Mouse (Mus musculus) small intestine, adult 2 months (tissue): ENCODE data around the gene Plppr4. TPM values are rescaled to one million over a fixed set of nuclear protein-coding genes. Genes with fewer than 3 reads are reported as not detected.

Experiments
- H3K27ac ChIP-seq: fragments of 200-500 bp; 2 replicates; pipeline ENCODE4 v1.5.1; 2012; ENCODE audit warnings: low read depth, low read length, control low read depth, inconsistent platforms; ENCODE audit not compliant: insufficient read depth
- H3K27me3 ChIP-seq: fragments of 200-500 bp; 2 replicates; pipeline ENCODE4 v1.6.1; 2012; ENCODE audit warnings: mild to moderate bottlenecking, moderate library complexity, low read length, inconsistent platforms; ENCODE audit not compliant: control insufficient read depth, insufficient read depth
- H3K36me3 ChIP-seq: fragments of 200-500 bp; 2 replicates; pipeline ENCODE4 v1.6.1; 2012; ENCODE audit warnings: mild to moderate bottlenecking, low read length, control low read depth, inconsistent platforms; ENCODE audit not compliant: control insufficient read depth, insufficient read depth
- H3K4me1 ChIP-seq: fragments of 200-500 bp; 2 replicates; pipeline ENCODE4 v1.6.1; 2012; ENCODE audit warnings: low read length, inconsistent platforms, mixed read lengths; ENCODE audit not compliant: control insufficient read depth, insufficient read depth, insufficient read length
- H3K4me3 ChIP-seq: fragments of 200-500 bp; 2 replicates; pipeline ENCODE4 v1.5.1; 2012; ENCODE audit warnings: low read depth, mild to moderate bottlenecking, control low read depth, inconsistent platforms, low read length, moderate library complexity
- CTCF ChIP-seq: fragments of 200-500 bp; IDR thresholded peaks from 2 replicates; pipeline ENCODE4 v1.5.1; 2012; ENCODE audit warnings: low read depth, mild to moderate bottlenecking, control low read depth, inconsistent platforms, low read length, moderate library complexity, mixed read lengths; ENCODE audit not compliant: insufficient replicate concordance, insufficient read length; ENCODE audit errors: extremely low read depth
- POLR2A ChIP-seq: fragments of 200-500 bp; IDR thresholded peaks from 2 replicates; pipeline ENCODE4 v1.6.1; 2012; ENCODE audit warnings: low read depth, mild to moderate bottlenecking, control low read depth, inconsistent platforms, low read length, moderate library complexity
- WGBS: fragments of 180-500 bp; shearing (Covaris S2); methylation state at CpG from one replicate; pipeline ENCODE4 v1.1.7; 2018; 5-methylcytosine and 5-hydroxymethylcytosine counted together
- polyA plus RNA-seq: library from polyadenylated mRNA; depleted of rRNA; stranded (reverse); fragments of >200 nt; gene quantifications from 2 replicates; pipeline ENCODE4 v1.2.3, GENCODE M21; 2012; rRNA removed

Gene Plppr4
- polyA plus RNA-seq, 1 experiment, result not detected

GRCm38 (mm10) chr3:117294308-117294925 is 66.3 kb downstream of the Plppr4 start:
- WGBS, result 59% methylated on average over 2 of the region's 2 CpGs
- TF ChIP-seq POLR2A (no peak), CTCF (no peak)
- no peak overlapping the region for H3K4me3 ChIP-seq
- H3K27ac ChIP-seq, result no peak overlapping the region
- H3K4me1 ChIP-seq, result no peaks in the 10 kb centered on the region
- H3K36me3 ChIP-seq, result no peaks in the 10 kb centered on the region
- no peaks in the 10 kb centered on the region for H3K27me3 ChIP-seq

Other genes with a start within 250 kb of the Plppr4 start
- 0.09 and 0.25 TPM in 2 replicates for gene Plppr5, start 214.0 kb upstream of the Plppr4 start, polyA plus RNA-seq